Mouse (Mus musculus) olfactory bulb, adult 2 months (tissue): ENCODE data around the gene Cntn5.

ENCODE experiments used
- CTCF ChIP-seq: fragments of 200-500 bp; IDR thresholded peaks from 2 replicates; pipeline ENCODE4 v1.5.1; 2012; ENCODE audit warnings: low read depth, mild to moderate bottlenecking, low read length, moderate library complexity; ENCODE audit not compliant: insufficient read depth
- POLR2A ChIP-seq: fragments of 200-500 bp; IDR thresholded peaks from 2 replicates; pipeline ENCODE4 v1.6.1; 2012; ENCODE audit warnings: mild to moderate bottlenecking, low read depth, low read length, moderate library complexity; ENCODE audit not compliant: insufficient read depth

DNA sequence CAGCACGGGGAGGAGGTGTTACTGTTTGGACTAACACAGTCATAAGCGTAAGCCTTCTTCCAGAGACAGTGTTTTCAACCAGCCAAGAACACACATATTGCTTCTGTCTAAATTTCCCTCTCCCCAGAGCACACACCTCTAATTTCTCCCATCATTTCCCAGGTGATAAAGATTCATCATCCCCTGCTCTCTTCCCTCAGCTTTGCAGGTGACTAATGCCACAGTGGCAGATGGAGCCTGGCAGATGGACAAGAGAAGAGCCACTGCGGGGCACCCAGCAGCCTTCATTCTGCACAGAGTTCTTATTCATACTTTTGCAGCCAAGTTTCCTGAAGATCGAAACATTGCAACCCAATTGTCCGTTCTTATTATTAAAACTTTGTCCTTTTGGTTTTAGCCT lies 286.5 kb downstream of the Cntn5 start:
- TF ChIP-seq CTCF (no peak), POLR2A (no peak)
